8 mouse cellular contexts compared by ENCODE assay signal in the genomic region with DNA sequence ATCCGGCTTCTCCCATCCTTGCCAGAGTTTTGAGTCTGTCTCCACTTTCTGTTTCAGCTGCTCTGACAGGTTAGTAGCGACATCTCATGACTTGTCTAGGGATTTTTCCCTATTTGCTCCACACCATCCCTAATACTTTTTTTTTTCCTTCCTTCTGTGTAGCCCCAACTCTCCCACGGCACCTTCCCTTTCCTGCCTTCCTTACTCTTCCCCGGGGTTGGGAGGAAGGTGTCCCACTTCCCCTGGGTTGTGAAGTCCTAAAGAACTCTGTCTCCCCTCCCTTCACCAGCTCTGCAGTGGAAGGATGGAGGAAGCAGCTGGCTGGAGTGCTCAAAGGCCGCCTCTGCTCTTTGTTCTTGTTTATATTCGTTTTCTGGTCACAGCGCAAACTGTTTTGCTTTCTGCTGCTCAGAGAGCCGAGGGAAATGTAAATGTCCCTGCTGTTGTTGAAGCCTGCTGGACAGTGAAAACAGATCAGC.
DNase-seq lines count a peak whose midpoint lies in the region; ATAC-seq and TF ChIP-seq lines count a peak whose summit lies in the region.

No protein-coding gene starts in this region.

- intact Hi-C loops in heart, postnatal 25 days (cut with DNase I), result no loop called here

- no peak overlapping the region for H3K9ac ChIP-seq in hindbrain, embryonic 14.5 days
- H3K9ac ChIP-seq in limb, embryonic 14.5 days (ENCODE audit: low read depth, low read length, severe bottlenecking), result no peak overlapping the region
- H3K9ac ChIP-seq in neural tube, embryonic 15.5 days (replicated peaks), result no peak overlapping the region

- H3K4me3 ChIP-seq in hindbrain, embryonic 14.5 days (replicated peaks; ENCODE audit: low read length), result no peak overlapping the region
- no peak overlapping the region for H3K4me3 ChIP-seq in limb, embryonic 14.5 days (replicated peaks; ENCODE audit: low read length)
- H3K4me3 ChIP-seq in neural tube, embryonic 15.5 days (replicated peaks), result no peak overlapping the region

- peak; percentile 21 to 27 for DNase-seq in heart, adult 18-20 months
- no peak for DNase-seq in heart, postnatal 25 days (ENCODE audit: low spot score)
- peak; percentile 44 for DNase-seq in embryo, embryonic 9.5 days (ENCODE audit: extremely low spot score)
- DNase-seq in hindbrain, embryonic 14.5 days (ENCODE audit: low spot score), result peak; percentile 46
- peak; percentile 34 for DNase-seq in limb, embryonic 14.5 days (ENCODE audit: low spot score)
- DNase-seq in gastrocnemius, adult 18-20 months (ENCODE audit: low spot score), result no peak
- DNase-seq in urinary bladder, adult 18-20 months (ENCODE audit: low spot score in 2 of 2), result no peak

- H3K27me3 ChIP-seq in hindbrain, embryonic 14.5 days (ENCODE audit: control insufficient read depth, insufficient read depth, low read length), result no peaks in the 10 kb centered on the region
- H3K27me3 ChIP-seq in limb, embryonic 14.5 days (ENCODE audit: control insufficient read depth, insufficient read depth, low read length), result no peaks in the 10 kb centered on the region
- H3K27me3 ChIP-seq in neural tube, embryonic 15.5 days (replicated peaks), result no peaks in the 10 kb centered on the region

- H3K9me3 ChIP-seq in hindbrain, embryonic 14.5 days (ENCODE audit: control insufficient read depth, low read length), result no peaks in the 10 kb centered on the region
- H3K9me3 ChIP-seq in limb, embryonic 14.5 days (ENCODE audit: control insufficient read depth, low read length), result no peaks in the 10 kb centered on the region
- no peaks in the 10 kb centered on the region for H3K9me3 ChIP-seq in neural tube, embryonic 15.5 days (replicated peaks)

- 15% methylated on average over 8 of the region's 8 CpGs for WGBS in hindbrain, embryonic 14.5 days
- 24% methylated on average over 8 of the region's 8 CpGs for WGBS in limb, embryonic 14.5 days
- 15% methylated on average over 8 of the region's 8 CpGs for WGBS in neural tube, embryonic 15.5 days

- H3K4me1 ChIP-seq in hindbrain, embryonic 14.5 days (replicated peaks; ENCODE audit: control insufficient read depth, insufficient read depth, low read length), result peaks cover 8% of the 10 kb centered on the region
- H3K4me1 ChIP-seq in limb, embryonic 14.5 days (ENCODE audit: control insufficient read depth, insufficient read depth, low read length), result peaks cover 30% of the 10 kb centered on the region
- peaks cover 24% of the 10 kb centered on the region for H3K4me1 ChIP-seq in neural tube, embryonic 15.5 days

- ATAC-seq in hindbrain, embryonic 14.5 days (ENCODE audit: low FRiP score), result peak; percentile 55; the same call in 1 of the 2 replicates
- ATAC-seq in limb, embryonic 14.5 days (ENCODE audit: low FRiP score, low read depth), result no peak
- ATAC-seq in neural tube, embryonic 15.5 days (ENCODE audit: low FRiP score), result peak; percentile 70

- peak overlapping the region; percentile 27 for H3K4me2 ChIP-seq in hindbrain, embryonic 14.5 days (replicated peaks)
- H3K4me2 ChIP-seq in limb, embryonic 14.5 days (replicated peaks; ENCODE audit: low read depth, low read length, severe bottlenecking), result no peak overlapping the region
- peak overlapping the region; percentile 40 for H3K4me2 ChIP-seq in neural tube, embryonic 15.5 days

- no peak for TF ChIP-seq POLR2A in limb, embryonic 14.5 days (IDR thresholded peaks at IDR 0.05; ENCODE audit: borderline replicate concordance, extremely low read depth, insufficient read depth, insufficient read length)

- H3K27ac ChIP-seq in hindbrain, embryonic 14.5 days, result peak overlapping the region; percentile 33; the same call in 1 of the 2 replicates
- H3K27ac ChIP-seq in limb, embryonic 14.5 days (replicated peaks; ENCODE audit: low read depth, low read length), result no peak overlapping the region
- H3K27ac ChIP-seq in neural tube, embryonic 15.5 days (replicated peaks), result peak overlapping the region; percentile 57

- H3K36me3 ChIP-seq in hindbrain, embryonic 14.5 days (replicated peaks; ENCODE audit: control insufficient read depth, insufficient read depth), result no peaks in the 10 kb centered on the region
- H3K36me3 ChIP-seq in limb, embryonic 14.5 days (ENCODE audit: control insufficient read depth, insufficient read depth, low read length), result no peaks in the 10 kb centered on the region
- H3K36me3 ChIP-seq in neural tube, embryonic 15.5 days, result no peaks in the 10 kb centered on the region

Comparison
In these comparisons a context has a peak if more than half of its experiments do, and no peak if none do; other contexts are left out.
1. DNase-seq: peak in heart, adult 18-20 months (2 of 2), embryo, embryonic 9.5 days (single experiment), hindbrain, embryonic 14.5 days (single experiment) and limb, embryonic 14.5 days (single experiment); none in heart, postnatal 25 days (single experiment), gastrocnemius, adult 18-20 months (single experiment) and urinary bladder, adult 18-20 months (0 of 2).